Mouse (Mus musculus) ovary, postnatal 14 days (tissue): ENCODE results near the gene Ezr.
A peak's percentile ranks its signal among the peaks of the same experiment; 100 is the strongest.

ENCODE experiments used
- DNase-seq: peaks from one replicate; pipeline ENCODE4 v3.0.0; 2022; ENCODE audit warnings: low spot score

Ezr gene

DNA sequence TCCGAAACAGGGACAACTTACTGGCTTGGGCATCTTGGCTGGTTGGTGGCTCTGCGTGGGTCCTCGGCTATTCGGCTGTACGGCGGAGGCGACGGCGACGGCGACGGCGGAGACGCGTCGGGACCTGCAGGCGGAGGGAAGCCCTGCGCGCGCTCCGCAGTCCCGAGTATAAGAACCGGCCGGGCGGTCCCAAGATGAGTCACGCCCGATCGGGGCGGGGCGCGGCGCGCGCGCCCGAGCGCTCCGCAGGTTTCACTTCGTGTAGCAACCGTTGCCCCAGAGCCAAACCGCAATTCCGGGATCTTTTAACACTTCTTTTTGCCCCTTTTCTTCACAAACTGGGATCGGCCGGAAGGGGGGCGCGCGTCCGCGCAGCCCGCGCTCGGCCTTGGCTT lies at the start of gene Ezr:
TSS of gene Ezr (minus strand) at position 174 of the 395 bp plus-strand sequence.
- peak; percentile 79 for DNase-seq

DNA sequence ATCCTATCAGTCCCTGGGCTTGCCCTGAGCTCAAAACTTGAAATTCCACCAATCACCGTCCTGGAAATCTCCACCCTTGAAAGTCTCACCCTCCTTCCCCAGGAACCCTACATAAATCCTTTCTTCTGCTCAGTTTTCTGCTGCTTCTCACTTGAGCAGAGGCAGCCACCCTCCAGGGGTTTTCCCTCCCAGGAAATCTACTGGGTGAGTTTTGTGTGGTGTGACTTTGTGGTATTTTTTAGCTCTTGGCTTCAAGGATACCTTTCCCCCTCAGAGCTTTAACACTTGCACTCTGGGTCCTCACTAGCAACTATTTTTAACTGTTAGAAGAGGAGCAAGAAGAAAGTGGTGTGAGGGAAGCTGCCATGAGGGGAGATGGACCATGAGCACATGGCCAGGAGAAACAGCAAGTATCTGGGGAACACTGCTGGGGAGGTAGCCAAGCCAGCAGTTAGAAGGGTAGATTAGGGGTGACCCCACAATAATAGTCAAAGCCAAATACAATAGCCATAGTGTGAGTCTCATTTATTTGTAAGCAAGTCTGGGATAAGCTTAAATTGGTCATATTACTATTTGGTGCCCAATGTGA lies 47.5 kb upstream of the Ezr start:
- no peak for DNase-seq

DNA sequence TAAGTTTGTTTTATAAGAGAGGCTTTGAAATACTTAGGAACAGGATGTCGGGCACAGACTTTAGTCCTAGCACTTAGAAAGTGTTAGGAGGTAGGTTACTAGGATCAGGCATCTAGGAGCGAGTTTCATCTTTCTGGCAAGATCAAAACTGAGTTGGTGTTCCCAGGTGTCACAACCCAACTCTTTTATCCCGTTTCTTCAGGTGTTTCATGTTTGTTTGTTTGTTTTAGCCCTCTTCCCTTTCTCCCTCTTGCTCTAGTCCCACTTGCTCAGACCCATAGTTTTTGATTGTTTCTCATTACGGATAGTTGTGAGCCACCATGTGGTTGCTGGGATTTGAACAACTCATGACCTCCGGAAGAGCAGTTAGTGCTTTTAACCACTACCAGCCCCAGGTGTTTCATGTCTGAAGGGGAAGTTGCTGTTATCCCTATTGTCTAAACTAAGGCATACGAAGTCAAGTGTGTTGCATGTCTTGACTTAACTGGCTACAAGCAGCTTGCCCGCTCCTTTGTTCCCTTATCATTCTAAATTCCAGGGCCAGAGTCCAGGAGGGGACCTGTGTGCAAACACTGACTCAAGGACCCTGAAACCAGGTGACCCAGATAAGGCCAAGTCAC lies 46.1 kb upstream of the Ezr start:
- no peak for DNase-seq

DNA sequence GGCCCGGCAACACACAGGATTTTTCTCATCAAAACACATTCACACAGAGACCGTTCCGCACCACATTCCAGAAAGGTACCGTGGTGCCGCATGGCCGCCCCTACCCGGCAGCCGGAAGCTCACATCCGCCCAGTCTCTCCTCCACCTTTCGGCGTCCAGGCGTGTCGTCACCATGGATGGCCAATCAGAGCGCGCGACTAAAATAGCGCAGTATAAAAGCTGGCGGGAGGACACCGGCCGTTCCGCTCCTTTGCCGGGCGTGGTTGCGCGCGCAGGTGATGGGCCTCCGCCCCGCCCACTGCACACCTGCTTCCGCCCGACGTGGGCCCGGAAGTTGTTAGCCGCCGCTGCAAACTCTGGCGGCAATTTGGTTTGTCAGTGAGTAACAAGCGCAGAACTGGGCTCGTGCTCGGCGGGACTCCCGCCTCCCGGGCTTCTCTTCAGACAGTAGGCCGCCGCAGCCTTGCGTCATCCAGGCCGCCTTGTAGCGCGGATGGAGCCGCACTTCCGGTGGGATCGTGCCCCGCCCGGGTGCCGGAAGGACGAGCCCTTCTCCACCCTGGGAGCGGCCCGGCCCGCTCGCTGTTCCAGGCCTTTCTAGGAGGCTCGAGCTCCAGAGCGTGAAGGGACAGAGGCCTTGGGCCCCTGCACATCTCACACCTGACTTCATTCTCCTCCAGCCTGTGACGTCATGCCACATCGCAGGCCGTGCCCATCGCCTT lies 45.3 kb upstream of the Ezr start:
- DNase-seq, result peak; percentile 86

DNA sequence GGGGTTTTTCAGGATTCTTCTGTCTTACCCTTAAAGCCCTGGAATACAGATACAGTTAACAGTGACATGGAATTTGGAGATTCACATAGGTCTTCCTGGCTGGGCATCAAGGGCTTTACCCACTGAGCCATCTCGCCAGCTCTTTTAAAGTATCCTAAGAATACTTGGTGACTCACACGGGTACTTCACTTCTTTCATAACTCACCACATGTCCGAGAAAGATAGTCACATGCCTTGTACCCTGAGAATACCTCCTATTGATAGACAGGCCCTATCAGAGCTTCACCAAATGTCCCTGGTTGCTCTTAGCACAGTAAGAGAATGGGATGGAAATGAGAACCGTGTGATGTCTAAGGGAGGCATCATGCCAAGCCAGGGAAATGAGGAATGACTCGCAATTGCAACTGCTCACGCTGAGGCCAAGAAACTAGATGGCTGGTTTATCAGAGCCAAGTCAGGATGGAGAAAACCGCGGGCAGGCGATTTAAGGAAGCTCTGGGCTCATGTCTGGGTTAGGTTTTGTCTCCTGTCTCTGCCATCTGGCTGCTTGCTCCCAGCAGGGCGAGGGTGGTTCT lies 44.7 kb upstream of the Ezr start:
- DNase-seq, result peak; percentile 32

DNA sequence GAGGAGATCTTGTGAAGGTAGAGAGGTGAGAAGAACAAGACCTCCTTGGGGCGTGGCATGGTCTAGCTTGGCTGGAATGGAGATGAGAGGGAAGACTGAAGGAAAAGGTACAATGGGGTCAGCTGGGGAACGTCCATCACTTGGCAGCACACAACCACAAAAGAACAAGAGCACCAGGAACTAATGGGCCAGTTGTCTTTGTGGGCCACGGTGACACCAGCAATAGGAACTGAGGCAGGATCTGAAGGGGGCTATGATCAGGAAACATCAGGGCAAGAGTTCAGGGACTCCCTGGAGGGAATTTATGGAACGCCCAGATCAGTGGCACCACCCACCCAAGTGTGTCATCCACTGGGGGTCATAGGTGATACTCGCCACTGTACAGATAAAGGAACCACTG lies 34.2 kb upstream of the Ezr start:
- DNase-seq, result no peak

DNA sequence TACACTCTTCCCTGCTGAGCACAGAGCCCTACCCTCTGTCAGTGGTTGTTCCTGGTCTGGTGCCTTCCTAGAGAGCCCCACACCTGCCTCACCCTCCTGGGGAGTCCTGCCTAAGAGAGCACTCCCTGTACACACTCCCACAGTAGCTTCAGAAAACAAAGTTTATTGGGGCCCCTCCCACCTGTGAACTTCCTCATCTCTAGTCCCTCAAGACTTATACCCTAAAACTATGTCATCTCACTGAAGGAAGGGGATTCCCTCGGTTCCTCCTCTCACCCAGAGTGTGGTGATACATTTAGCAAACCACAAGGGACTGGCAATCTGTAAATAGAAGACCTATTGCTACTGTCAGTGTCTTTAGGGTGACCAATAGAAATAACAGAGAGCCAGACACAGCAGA lies 33.6 kb upstream of the Ezr start:
- DNase-seq, result no peak

DNA sequence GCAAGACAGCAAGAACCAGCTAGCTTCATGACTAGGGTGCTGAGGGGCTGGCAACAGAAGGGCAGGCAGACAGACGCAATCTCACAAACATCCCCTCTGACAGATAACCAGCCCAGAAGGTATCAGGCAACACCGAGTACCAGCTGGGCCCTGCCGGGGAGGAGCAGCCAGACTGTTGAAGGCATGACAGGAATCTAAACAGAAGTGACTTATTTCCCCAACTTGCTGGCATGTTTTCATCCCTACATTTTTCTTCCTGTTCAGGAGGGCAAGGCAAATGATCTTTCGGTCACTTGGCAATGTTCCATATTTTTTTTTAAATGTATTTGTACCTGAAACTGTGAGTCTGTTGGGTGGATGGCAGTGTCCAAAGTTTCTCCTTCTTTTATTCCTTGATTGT lies 32.1 kb upstream of the Ezr start:
- DNase-seq, result no peak

DNA sequence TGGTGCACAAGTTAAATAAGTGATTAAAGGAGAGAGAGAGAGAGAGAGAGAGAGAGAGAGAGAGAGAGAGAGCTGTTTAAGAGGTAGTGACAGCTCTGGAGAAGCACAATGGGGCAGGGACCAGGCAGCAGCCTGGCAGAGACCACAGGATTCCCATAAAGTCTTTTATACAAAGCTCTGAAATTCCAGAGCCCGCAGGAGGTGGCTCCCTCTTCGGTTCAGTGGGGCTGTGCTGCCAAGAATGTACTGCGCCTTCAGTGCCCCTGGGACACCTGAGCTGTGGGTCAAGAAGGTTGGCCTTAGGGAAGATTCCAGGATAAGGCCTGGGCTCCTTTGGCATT lies 30.2 kb upstream of the Ezr start:
- no peak for DNase-seq

DNA sequence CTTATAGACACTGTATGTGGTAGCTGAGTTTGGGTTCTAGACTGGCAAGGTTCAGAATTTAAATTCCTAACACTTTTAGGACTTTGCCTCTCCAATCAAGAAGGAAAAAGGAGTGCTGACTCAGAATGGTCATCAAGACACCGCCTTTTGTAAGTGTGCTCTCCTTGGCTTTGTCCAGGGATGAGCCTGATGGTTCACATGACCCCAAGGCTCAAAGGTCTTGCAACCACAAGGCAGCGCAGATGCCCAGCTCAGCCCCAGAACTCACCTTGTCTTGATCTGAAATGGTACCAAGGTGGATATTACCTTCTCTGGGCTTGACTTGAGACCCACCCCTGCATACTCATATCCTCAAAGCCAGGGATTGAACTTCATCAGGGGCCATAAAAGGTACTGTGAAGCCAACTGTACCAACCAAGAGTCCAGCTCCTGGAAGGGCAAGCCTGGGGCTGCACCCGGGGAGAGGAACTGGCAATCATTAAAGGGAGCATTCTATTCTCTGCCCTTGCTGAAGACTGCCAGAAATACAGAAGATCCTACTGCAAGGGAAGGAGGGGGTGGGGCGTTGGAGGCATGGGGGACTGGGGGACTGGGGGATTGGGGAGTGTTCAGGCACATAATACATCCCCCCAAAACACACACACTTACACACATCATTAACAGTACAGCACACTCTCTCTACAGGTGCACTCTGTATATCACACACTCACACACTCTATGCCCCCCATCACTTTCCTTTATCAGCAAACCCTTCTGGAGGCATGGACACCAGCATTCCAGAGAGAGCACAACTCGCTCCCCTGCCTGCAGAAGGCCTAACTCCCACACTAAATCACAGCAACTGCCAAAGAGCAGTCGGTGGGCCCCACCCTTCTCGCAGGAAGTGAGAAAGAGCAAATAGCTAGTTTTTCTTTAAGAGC lies 29.6 kb upstream of the Ezr start:
- DNase-seq, result no peak

DNA sequence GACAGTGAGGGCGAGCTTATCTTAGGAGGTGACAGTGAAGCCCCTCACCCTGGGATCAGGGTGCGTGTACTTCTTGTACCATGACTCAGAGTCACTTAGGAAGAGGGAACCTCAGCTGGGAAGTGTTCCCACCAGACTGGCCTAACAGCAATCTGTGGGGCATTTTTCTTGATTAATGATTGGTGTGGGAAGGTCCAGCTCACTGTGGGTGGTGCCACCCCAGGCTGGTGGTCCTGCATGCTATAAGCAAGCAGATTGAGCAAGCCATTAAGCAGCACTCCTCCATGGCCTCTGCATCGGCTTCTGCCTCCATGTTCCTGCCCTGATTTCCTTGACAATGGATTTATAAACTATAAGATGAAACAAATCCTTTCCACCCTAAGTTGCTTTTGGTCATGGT lies 26.7 kb upstream of the Ezr start:
- no peak for DNase-seq

DNA sequence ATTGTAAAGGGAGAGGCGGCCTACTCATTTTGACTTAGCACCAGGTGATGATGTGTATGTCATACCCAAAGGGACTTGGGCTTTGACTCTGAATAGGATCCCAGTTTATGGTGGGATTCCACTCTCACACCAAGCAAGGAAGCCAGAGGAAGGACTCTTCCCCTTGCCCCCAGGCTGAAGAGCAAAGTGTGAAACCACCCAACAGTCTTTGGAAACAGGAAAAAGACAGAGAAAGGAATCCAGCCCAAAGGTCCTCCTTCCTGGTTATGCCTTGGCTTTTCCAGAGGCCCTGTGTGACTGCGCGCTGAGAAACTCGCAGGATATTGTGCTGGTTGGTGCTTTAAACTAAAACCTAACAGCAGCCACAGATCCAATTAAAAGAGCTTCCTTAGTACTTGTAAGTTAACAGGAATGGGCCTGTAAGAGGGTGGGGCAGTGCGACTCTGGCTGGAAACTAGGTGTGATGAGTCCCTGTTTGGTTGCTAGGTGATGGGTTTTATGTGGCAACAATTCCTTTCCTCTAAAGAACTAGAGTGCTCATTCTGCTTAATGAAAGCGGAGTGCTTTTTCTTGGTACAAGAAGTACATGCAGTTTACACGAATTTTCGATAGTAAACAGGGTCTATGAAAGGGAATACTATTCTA lies 26.1 kb upstream of the Ezr start:
- no peak for DNase-seq

DNA sequence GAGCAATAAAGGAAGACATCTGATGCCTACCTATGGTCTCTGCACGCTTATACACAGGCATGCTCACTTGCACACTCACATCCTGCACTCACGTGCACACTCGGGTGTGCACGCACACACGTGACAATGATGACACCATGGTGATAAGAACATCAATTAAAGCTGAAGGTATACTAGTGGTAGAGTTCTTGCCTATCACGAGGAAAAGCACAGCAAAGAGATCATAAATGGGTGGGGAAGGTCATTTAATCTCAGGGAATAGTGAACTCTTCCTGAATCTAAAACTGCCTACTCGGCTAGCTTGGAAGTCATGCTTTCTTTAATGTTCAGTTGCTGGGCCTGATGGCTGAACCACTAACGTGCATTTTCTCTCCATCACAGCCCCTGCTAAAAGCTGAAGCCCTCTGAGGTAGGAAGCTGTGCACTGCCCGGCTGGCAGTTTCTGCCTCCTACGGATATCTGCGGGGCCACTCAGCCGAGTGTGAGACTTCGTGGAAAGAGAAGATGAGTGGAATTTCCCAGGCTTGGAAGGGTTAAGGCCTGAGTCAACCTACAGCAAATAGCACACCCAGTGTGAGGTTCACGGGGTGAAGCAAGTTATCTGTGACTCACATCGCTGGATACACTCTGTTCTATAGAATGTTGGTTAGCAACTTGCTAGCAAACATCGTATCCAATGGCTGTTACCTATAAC lies 25.4 kb upstream of the Ezr start:
- no peak for DNase-seq

DNA sequence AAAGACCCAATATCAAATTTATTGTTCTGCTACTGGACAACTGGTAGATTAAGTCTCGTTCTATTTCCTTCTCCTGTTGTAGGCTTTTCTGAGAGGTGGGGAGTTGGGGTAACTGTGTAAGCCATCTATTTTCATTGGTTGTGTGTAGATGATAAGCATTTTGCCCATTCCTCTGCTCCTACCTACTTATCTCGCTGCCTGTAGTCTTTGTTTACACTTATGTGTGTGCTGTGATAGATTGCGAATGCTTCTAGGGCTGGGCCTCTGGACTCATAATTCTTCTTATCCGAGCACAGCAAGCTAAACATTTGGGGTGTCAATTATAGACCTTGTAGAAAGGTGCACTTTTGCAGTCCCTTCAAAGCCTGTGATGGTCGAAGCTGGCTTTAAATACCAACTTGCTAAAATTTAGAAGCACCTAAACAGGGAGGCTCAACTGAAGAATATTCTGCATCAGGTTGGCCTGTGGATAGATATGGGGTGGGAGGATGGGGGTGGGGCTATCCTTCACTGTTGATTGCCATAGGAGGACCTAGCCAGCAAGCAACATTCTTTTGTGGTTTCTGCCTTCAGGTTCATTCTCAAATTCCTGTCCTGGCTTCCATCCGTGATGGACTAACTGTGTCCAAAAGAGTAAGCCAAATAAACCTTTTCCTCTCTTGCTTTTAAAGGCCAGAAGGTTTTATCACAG lies 22.4 kb upstream of the Ezr start:
- no peak for DNase-seq

DNA sequence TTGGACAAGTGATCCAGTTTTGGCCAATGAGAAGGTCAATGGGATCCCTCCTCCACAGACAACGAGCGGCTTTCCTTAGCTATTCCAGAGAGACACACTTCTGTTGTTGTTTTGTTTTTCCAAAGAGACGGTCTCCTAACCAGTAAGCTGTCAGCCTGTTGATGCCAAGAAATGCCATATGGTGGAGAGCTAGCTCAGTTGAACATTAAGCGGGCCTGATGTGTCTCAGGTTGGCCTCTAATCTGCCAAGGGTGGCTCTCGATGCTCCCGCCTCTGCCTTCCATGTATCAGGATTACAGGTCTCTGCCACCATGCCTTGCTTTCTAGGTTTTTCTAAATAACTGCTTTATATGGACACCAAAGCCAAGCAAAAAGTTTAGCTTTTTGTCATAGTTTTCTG lies 21.5 kb upstream of the Ezr start:
- no peak for DNase-seq

DNA sequence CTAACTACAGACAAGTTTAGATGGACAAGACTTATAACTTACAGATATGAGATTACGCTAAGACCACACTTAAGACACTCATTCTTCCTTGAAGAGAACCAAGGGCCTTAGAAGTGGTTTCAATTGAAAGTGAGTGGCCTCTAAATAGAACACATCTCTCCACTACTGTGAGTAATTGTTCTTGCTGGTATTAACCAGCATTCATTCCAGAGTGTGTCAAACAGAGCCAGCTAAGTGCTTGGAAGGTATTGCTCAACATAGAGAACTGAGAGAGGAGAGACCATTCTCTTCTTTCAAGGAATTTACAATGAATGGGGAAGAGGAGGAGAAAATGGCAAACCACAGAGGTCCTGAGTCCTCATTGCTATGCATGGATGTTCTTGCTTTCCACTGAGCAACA lies 21.0 kb upstream of the Ezr start:
- DNase-seq, result no peak

DNA sequence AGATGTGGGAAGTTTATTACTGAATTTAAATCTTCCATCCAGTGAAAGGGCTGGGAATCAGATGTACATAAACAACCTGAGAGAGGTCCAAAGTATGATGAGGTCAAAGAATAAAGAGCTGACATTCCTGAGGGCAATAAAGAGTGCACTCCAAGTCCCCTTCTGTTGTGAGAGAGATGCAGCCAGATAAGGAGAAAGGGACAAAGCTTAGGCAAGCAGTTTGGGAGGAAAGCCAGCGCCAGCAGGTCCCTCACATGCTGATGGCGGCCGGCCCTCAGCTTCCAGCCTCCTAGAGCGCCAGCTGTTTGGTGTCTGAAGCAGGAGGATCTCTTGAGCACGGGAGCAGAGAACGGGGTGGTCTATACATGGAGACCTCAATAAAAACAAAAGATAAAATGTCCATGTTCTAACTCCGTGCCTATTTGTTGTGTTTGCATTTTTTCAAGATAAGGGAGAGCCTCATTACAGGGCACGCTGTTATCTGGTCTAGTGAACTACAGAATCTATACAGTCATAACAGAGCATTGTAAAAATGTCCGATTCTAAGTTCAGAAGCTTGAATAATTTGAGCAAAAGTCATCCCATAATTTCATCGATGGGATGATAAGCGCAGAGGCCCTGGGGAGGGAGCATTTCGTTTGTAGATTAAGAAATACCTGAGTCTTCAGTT lies 15.9 kb upstream of the Ezr start:
- no peak for DNase-seq

DNA sequence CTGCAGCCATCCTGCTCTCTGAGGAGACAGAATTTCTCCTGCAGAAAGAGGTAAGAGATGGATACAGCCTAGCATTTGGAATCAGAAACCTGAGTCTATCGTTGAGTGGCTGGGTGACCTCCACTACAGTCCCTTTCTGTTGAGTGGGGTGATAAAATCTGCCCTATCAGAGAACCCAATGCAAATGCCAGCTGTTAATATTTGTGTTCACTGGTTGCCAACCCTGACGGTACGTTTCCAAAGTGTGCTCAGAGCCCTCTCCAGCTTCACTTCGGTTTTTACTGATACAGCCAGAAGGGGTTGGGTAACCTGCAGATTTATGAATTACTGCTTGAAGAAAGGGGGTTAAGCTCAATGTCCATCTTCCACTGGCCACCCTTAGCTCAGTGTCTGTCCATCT lies 14.9 kb upstream of the Ezr start:
- DNase-seq, result no peak

DNA sequence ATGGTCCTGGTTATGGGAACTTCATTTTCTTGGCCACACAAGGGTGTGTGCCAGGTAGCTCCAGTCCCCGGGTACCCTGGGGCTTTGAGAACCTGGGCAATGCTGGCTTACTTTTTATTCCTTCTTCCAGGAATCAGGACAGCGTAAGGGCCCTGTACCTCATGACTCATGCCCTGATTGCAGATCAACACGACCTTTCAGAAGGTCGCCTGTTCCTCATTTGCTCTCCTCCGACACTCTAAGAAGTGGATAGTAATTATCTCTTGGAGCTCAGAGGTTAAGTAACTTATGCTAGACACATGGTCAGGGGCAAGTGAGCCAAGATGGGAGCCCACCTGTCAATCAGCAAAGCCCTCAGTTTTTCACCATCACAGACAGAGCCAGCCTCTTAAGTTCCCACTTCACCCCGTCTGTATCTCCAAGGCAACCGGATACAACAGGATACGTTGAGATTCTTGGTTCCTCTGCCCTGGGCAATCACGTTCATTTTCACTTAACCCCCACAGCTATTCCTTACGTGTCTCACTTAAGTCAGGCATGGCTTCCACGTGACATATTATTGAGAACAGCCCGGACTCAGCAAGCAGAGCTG lies 11.7 kb upstream of the Ezr start:
- DNase-seq, result no peak
